Mouse (Mus musculus) heart, postnatal 0 days (tissue): ENCODE measurements around the gene Dab1. TPM values are rescaled to one million over a fixed set of nuclear protein-coding genes. Genes with fewer than 3 reads are reported as not detected.

Experiments used
- ATAC-seq: fragments of 200-750 bp; cut with Nextera tagmentation; 2 replicates; pipeline ENCODE4 v1.8.0; 2017; ENCODE audit warnings: low read depth, moderate number of reproducible peaks, moderate library complexity; ENCODE audit not compliant: insufficient read depth
- DNase-seq: peaks from one replicate; pipeline ENCODE4 v3.0.0-alpha.2; 2016; ENCODE audit warnings: low spot score
- H3K27ac ChIP-seq: fragments of 300-500 bp; sonication (generic); 2 replicates; pipeline ENCODE4 v1.5.1; 2014; ENCODE audit warnings: low read depth, mild to moderate bottlenecking
- H3K27me3 ChIP-seq: fragments of 300-500 bp; sonication (generic); 2 replicates; pipeline ENCODE4 v1.6.1; 2014; ENCODE audit warnings: low read length, mixed read lengths; ENCODE audit not compliant: control insufficient read depth, insufficient read depth
- H3K36me3 ChIP-seq: fragments of 300-500 bp; sonication (generic); replicated peaks from 2 replicates; pipeline ENCODE4 v1.6.1; 2014; ENCODE audit warnings: low read length, mixed read lengths; ENCODE audit not compliant: control insufficient read depth, insufficient read depth
- H3K4me1 ChIP-seq: fragments of 300-500 bp; sonication (generic); 2 replicates; pipeline ENCODE4 v1.6.1; 2014; ENCODE audit warnings: antibody characterized with exemption; ENCODE audit not compliant: control insufficient read depth, insufficient read depth
- H3K4me2 ChIP-seq: fragments of 300-500 bp; sonication (generic); 2 replicates; pipeline ENCODE4 v1.6.1; 2014; ENCODE audit warnings: low read depth, mild to moderate bottlenecking, low read length, moderate library complexity
- H3K4me3 ChIP-seq: fragments of 300-500 bp; sonication (generic); 2 replicates; pipeline ENCODE4 v1.5.1; 2014; ENCODE audit warnings: low read depth, low read length
- H3K9ac ChIP-seq: fragments of 300-500 bp; sonication (generic); replicated peaks from 2 replicates; pipeline ENCODE4 v1.6.1; 2014; ENCODE audit warnings: low read depth, low read length, mixed read lengths
- H3K9me3 ChIP-seq: fragments of 300-500 bp; sonication (generic); replicated peaks from 2 replicates; pipeline ENCODE4 v1.6.1; 2016; ENCODE audit warnings: low read length; ENCODE audit not compliant: control insufficient read depth
- CTCF ChIP-seq: IDR thresholded peaks from 2 replicates; pipeline ENCODE4 v1.5.1; 2016; ENCODE audit warnings: antibody characterized with exemption, control low read depth, low read depth
- EP300 ChIP-seq: IDR thresholded peaks from 2 replicates; pipeline ENCODE4 v1.6.1; 2016; ENCODE audit warnings: antibody characterized with exemption, low read depth
- WGBS: fragments of 180-500 bp; shearing (Covaris S2); extraction: QIAGEN DNeasy Blood & Tissue Kit; methylation state at CpG from one replicate; pipeline ENCODE4 v1.1.7; 2014; 5-methylcytosine and 5-hydroxymethylcytosine counted together
- polyA plus RNA-seq: library from polyadenylated mRNA; unstranded; fragments of >200 nt; fragmentation: Nextera tagmentation; extraction: Ambion mirVana; gene quantifications from 2 replicates; pipeline ENCODE4 v1.2.1, GENCODE M21; 2015
- total RNA-seq: library from RNA; depleted of rRNA; stranded (reverse); fragments of >200 nt; gene quantifications from 2 replicates; pipeline ENCODE4 v1.2.3, GENCODE M21; 2014; ENCODE audit warnings: low replicate concordance

The Dab1 gene
- total and polyA plus RNA-seq, 2 experiments from 2014 or later: 0.27 TPM; not detected in 1

DNA sequence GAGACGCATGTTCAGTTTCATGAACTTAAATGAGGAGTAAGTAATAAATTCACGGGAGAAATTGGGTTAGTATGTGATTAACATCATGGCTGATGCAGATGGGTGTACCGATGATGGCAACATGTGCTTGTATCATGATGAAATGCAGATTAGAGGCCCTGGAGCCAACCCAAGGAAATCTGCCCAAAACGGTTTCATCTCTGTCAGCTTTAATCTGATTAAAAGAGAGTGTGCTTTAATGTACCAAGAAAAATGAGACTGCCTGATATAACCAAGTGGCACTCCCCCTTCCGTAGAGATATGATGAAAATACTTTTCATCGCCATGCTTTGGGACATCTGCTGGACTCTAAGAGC is 494.8 kb downstream of the Dab1 start:
- WGBS: 69% methylated on average over 6 of the region's 6 CpGs
- ATAC-seq: no peak
- no peaks in the 10 kb centered on the region for H3K4me1 ChIP-seq
- no peak for DNase-seq
- TF ChIP-seq CTCF (no peak), EP300 (no peak)
- H3K27me3 ChIP-seq: no peaks in the 10 kb centered on the region
- H3K9me3 ChIP-seq: no peaks in the 10 kb centered on the region; the same call in 1 of the 2 replicates
- no peaks in the 10 kb centered on the region for H3K36me3 ChIP-seq
- H3K27ac ChIP-seq: no peak overlapping the region
- no peak overlapping the region for H3K9ac ChIP-seq
- H3K4me3 ChIP-seq: no peak overlapping the region
- H3K4me2 ChIP-seq: no peak overlapping the region

DNA sequence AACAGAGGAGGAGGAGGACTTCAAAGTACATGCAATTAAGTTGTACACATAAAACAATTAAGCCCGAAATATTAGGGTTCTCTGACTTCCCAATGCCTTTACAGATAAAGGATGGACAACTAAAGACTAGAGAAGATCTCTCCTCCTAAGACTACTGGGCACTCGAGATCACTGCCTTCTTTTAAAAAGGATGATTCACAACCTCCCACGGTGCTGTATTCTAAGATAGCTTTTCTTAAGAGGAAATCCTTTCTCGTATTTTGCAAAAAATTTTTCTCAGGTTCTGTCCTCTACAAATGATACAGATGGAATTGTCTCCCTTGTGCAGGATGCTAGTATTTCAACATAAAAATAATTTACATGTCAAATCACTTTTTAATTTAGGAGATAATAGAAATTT is 500.9 kb downstream of the Dab1 start:
- Histone ChIP-seq H3K27ac (no peak overlapping the region), H3K4me3 (no peak overlapping the region), H3K27me3 (no peaks in the 10 kb centered on the region), H3K9ac (no peak overlapping the region), H3K9me3 (no peaks in the 10 kb centered on the region; the same call in 1 of the 2 replicates), H3K36me3 (no peaks in the 10 kb centered on the region), H3K4me2 (no peak overlapping the region), H3K4me1 (no peaks in the 10 kb centered on the region)
- DNase-seq (no peak), ATAC-seq (no peak)
- 59% methylated on average over 4 of the region's 4 CpGs for WGBS
- TF ChIP-seq EP300: no peak
- TF ChIP-seq CTCF: no peak

DNA sequence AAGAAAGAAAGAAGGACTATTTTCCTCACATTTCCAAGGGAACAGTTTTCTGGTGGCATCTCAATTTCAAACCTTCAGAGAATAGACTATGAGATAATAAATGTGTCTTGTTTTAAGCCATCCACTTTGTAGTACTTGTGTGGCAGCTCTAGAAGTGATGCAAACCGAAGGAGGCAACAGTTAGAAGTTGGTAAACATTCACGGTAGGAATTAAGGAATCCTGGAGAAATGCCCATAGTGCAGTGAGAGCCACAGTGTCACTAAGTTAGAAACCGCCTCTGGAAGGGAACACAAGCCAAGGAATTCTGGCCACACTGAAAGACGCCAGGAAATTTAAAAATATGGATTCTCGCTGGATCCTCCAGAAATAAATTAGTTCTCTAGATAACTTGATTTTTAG is 502.8 kb downstream of the Dab1 start:
- DNase-seq (no peak), ATAC-seq (no peak)
- Histone ChIP-seq H3K4me1 (no peaks in the 10 kb centered on the region), H3K27me3 (no peaks in the 10 kb centered on the region), H3K4me3 (no peak overlapping the region), H3K36me3 (no peaks in the 10 kb centered on the region), H3K9me3 (no peaks in the 10 kb centered on the region; the same call in 1 of the 2 replicates), H3K27ac (no peak overlapping the region), H3K4me2 (no peak overlapping the region), H3K9ac (no peak overlapping the region)
- WGBS: 65% methylated on average over 5 of the region's 5 CpGs
- no peak for TF ChIP-seq EP300
- TF ChIP-seq CTCF: no peak

DNA sequence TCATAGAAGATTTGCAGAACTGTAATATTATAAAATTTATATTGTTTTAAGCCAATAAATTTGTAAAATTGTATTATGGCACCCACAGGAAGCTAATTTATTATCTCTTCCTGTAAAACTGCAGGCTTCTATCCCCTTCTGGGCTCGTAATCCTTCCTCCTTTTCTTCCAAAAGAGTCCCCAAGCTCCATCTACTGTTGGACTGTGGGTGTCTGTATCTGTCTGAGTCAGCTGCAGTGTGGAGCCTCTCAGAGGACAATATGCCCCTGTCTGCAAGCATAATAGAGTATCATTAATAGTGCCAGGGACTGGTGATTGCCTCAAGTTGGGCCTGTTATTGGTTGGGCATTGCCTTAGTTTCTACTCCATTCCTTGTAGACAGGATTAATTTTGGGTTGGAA is 503.2 kb downstream of the Dab1 start:
- Histone ChIP-seq H3K9me3 (no peaks in the 10 kb centered on the region), H3K4me1 (no peaks in the 10 kb centered on the region), H3K27me3 (no peaks in the 10 kb centered on the region), H3K27ac (no peak overlapping the region), H3K9ac (no peak overlapping the region), H3K4me2 (no peak overlapping the region), H3K4me3 (no peak overlapping the region), H3K36me3 (no peaks in the 10 kb centered on the region)
- TF ChIP-seq EP300: no peak
- no peak for TF ChIP-seq CTCF
- ATAC-seq (no peak), DNase-seq (no peak)
- 46% methylated on average over 1 of the region's 1 CpGs for WGBS

DNA sequence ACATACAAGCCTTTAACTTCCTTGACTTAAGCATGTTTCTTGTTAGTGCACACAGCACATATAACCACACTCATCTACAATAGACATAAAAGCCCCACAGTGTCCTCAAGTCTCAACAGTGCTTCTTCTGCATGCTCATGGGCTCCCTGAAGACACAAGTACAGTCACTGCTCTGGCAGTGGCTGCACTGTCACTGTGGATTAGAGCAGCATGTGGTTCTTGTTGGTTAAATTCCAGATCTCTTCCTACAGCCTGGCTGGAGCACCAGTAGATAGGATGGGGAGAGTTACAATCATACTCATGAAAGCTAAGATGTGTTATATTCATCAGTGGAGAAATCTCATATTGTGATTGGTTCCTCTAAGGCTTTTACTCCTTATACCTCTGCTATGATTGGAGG is 534.5 kb downstream of the Dab1 start:
- TF ChIP-seq CTCF: no peak
- no peak for TF ChIP-seq EP300
- DNase-seq (no peak), ATAC-seq (no peak)
- Histone ChIP-seq H3K4me2 (no peak overlapping the region), H3K4me3 (no peak overlapping the region), H3K9me3 (no peaks in the 10 kb centered on the region), H3K4me1 (no peaks in the 10 kb centered on the region), H3K36me3 (no peaks in the 10 kb centered on the region), H3K27ac (no peak overlapping the region), H3K9ac (no peak overlapping the region), H3K27me3 (no peaks in the 10 kb centered on the region)

DNA sequence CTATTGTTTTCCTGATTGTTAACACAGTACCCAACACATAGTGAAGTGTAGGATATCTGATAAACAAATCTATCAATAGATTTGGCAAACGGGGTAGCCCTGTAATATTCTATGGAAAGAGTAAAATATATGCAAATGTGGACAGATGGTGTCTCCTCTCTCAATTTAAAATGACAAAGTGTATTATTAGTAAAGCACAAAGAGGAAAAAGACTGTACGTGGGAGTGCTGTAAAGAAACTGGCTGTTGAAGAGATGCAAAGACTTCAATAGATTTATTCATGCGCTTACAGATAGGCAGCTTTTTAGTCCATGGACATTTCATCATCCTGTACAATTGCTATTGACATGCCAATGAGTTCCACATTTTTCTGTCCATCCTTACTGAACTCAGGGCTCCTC is 558.9 kb downstream of the Dab1 start:
- ATAC-seq (no peak), DNase-seq (no peak)
- 76% methylated on average over 3 of the region's 3 CpGs for WGBS
- H3K27ac ChIP-seq: no peak overlapping the region
- H3K27me3 ChIP-seq: no peaks in the 10 kb centered on the region
- TF ChIP-seq CTCF (no peak), EP300 (no peak)
- H3K4me1 ChIP-seq: no peaks in the 10 kb centered on the region
- no peaks in the 10 kb centered on the region for H3K36me3 ChIP-seq
- no peak overlapping the region for H3K9ac ChIP-seq
- H3K4me3 ChIP-seq: no peak overlapping the region
- no peak overlapping the region for H3K4me2 ChIP-seq
- H3K9me3 ChIP-seq: no peaks in the 10 kb centered on the region
